Mouse (Mus musculus): Measurements from ENCODE around the gene Naxd. TPM values are rescaled to one million over a fixed set of nuclear protein-coding genes. Genes with fewer than 3 reads are reported as not detected.

Gene Naxd
- polyA plus RNA-seq (2012; rRNA removed) = 102 and 108 TPM in 2 replicates

GRCm38 (mm10) chr8:11497017-11497990 is at the start of gene Naxd:
Gene Naxd (plus strand): TSS chr8:11497506.

GRCm38 (mm10) chr8:11477811-11478761 is 19.2 kb upstream of the Naxd start, which contains the start of gene Rab20:
Gene Rab20 (minus strand): TSS chr8:11478710.

DNA sequence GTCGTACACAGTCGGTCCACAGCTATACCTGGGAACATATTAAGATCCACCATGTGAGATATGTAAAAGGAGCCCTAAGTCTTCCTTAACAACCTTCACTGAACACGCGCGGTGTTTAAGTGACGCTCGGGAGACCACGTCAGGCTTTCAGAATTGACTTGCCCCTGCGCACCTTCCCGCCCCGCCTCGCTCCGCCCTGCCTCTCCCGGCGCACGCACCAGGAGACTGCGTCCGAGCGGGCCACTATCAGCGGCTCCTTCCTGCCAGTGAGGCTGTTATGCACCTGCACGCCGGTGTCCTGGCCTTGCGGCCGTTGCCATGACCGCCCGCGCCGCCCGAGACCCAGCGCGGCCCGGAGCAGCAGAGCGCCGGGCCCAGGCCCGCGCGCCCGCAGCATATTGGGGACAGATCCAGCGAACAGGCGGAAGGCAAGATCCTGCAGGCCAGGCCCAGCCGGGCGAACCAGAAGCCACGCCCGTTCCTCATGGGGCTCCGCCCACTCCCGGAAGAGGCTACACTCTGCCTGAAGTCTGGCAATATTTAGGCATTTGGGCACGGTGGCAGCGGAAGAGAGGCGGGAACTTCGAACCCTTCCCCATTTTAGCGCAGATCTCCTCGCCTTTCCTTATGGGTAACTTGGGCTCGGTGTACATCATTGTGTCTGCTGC is 53.1 kb downstream of the Naxd start, which contains the start of gene Cars2:
Cars2 (minus strand) TSS at position 503 of the 668 bp plus-strand sequence.

DNA sequence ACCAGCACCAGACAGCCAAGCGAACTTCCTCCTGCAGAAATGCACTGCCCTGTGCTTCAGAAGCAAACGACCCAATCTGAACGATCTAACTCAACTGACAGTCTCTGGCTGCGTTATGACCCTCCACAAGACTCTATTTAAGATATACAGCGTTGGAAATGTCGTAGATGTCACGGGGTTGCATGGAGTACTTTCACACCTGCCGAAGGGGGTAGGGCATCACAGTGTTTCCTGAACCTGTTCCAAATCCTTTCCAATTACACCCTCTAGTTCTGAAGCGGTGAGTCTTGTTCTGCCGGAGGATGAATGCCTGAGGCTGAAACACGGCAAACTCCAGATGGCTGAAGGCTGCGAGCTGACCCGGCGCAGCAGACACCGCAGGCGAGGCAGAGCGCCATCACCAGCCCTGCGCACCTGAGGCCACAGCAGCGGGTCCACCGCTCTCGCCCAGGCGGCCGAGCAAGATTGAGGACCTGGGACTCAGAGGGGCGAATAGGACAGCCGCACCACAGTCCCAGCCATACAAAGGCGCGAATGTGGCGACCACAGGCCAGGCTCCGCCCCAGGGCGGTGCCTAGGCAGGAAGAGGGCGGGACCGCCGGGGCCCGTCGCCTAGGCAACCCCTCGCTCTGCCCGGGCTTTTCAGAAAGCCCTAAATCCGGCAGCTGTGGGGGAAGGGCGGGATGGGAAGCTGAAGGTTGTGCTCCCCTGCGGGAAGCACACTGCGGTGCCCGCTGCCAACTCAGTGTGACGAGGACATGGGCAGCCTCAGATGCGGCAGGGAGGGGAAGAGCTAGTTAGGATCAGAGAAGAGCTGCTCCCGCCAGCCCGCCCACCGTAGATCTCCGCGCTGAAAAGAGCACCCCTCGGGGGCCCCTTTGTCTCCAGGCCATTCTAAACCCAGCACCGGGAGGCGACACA is 57.8 kb downstream of the Naxd start, which contains the start of gene Ing1:
Ing1 (plus strand) TSS at position 773 of the 921 bp plus-strand sequence.

Other genes with a start within 250 kb of the Naxd start
- 75.0 and 79.0 TPM in 2 replicates for gene Col4a2, start 184.7 kb upstream of the Naxd start, polyA plus RNA-seq (2012; rRNA removed)
- gene Col4a1, start 184.7 kb upstream of the Naxd start, polyA plus RNA-seq (2012; rRNA removed) = 254 and 255 TPM in 2 replicates
- gene Rab20, start 18.8 kb upstream of the Naxd start, polyA plus RNA-seq (2012; rRNA removed) = 34.3 and 39.5 TPM in 2 replicates
- gene Cars2, start 53.3 kb downstream of the Naxd start, polyA plus RNA-seq (2012; rRNA removed) = 47.8 and 64.6 TPM in 2 replicates
- 14.7 and 21.2 TPM in 2 replicates for gene Ing1, start 58.1 kb downstream of the Naxd start, polyA plus RNA-seq (2012; rRNA removed)
- 92.8 and 117 TPM in 2 replicates for gene Ankrd10, start 138.3 kb downstream of the Naxd start, polyA plus RNA-seq (2012; rRNA removed)
- not detected in 2 replicates for gene 1700016D06Rik, start 203.6 kb downstream of the Naxd start, polyA plus RNA-seq (2012; rRNA removed)
- gene Arhgef7, start 230.2 kb downstream of the Naxd start, polyA plus RNA-seq (2012; rRNA removed) = 23.6 and 25.0 TPM in 2 replicates

Measured in colon, adult 2 months (tissue).